Mouse (Mus musculus): ENCODE results near the gene Fem1a. TPM values are rescaled to one million over a fixed set of nuclear protein-coding genes. Genes with fewer than 3 reads are reported as not detected.
A peak's percentile ranks its signal among the peaks of the same experiment; 100 is the strongest.

Fem1a gene
- polyA plus RNA-seq, 1 experiment: 43.6 TPM

GRCm38 (mm10) chr17:56305156-56305555, 48.5 kb downstream of the Fem1a start:
- TF ChIP-seq MYOD1 (IDR thresholded peaks at IDR 0.05; ENCODE audit: control insufficient read depth in 1 of 3, insufficient read length in 2 of 3, low read depth in 2 of 3) (peak in 1 of 3 experiments; percentile 39), CEBPB (IDR thresholded peaks at IDR 0.05; ENCODE audit: insufficient read depth, poor library complexity, severe bottlenecking) (no peak), TCF12 (IDR thresholded peaks at IDR 0.05; ENCODE audit: insufficient read depth, poor library complexity, severe bottlenecking) (no peak), E2F4 (IDR thresholded peaks at IDR 0.05; ENCODE audit: insufficient read depth) (no peak), USF1 (IDR thresholded peaks at IDR 0.05; ENCODE audit: low read depth) (no peak), POLR2AphosphoS2 (IDR thresholded peaks at IDR 0.05; ENCODE audit: insufficient read length, low read depth) (no peak), TCF3 (IDR thresholded peaks at IDR 0.05; ENCODE audit: insufficient read length, low read depth) (no peak), MYOG (IDR thresholded peaks at IDR 0.05; ENCODE audit: control insufficient read depth in 1 of 3, insufficient read depth in 1 of 3, insufficient read length in 2 of 3, low read depth in 2 of 3) (peak in 1 of 3 experiments; percentile 42), REST (IDR thresholded peaks at IDR 0.05; ENCODE audit: insufficient read depth, insufficient read length) (no peak), SRF (IDR thresholded peaks at IDR 0.05; ENCODE audit: control insufficient read depth, insufficient read length, low read depth) (no peak)
- Histone ChIP-seq H3K79me2 (ENCODE audit: control insufficient read depth, insufficient read depth) (peaks cover 35% of the 10 kb centered on the region), H3ac (ENCODE audit: control insufficient read depth, insufficient read length) (no peak overlapping the region), H3K4me3 (peak overlapping the region; percentile 83), H3K27me3 (ENCODE audit: control insufficient read depth, insufficient read depth, insufficient read length) (no peaks in the 10 kb centered on the region), H3K4me2 (ENCODE audit: low read depth) (peak overlapping the region; percentile 91), H3K36me3 (ENCODE audit: control insufficient read depth, insufficient read depth) (peaks cover under 1% of the 10 kb centered on the region)

DNA sequence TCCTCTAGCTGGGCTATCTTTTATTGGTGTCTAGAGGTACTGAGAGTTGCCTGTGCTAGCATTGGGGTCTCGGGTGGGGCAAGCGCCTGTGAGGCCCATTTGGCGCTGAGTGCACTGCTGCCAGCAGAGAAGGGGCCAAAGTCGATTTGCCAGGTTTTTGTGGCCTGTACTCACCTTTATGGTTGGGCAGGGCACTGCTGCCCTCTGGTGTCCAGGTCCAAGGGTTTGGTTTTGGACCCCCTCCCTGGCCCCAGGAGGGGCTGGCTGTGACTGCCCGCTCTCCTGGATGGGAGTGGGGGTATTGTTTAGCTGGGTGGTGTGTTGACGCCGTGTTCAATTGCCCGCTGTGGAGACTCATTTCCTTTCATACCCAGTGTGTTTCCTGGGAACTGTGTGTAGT, 49.2 kb downstream of the Fem1a start:
- no peak overlapping the region for H3ac ChIP-seq (ENCODE audit: control insufficient read depth, insufficient read length)
- peak overlapping the region; percentile 83 for H3K4me3 ChIP-seq
- H3K36me3 ChIP-seq (ENCODE audit: control insufficient read depth, insufficient read depth): peaks cover 5% of the 10 kb centered on the region
- TF ChIP-seq E2F4 (IDR thresholded peaks at IDR 0.05; ENCODE audit: insufficient read depth): no peak
- no peak for TF ChIP-seq MAX (IDR thresholded peaks at IDR 0.05; ENCODE audit: low read depth)
- TF ChIP-seq POLR2A (IDR thresholded peaks at IDR 0.05; ENCODE audit: insufficient read length, low read depth): no peak
- TF ChIP-seq REST (IDR thresholded peaks at IDR 0.05; ENCODE audit: insufficient read depth, insufficient read length): no peak
- TF ChIP-seq MYOD1 (IDR thresholded peaks at IDR 0.05; ENCODE audit: control insufficient read depth in 1 of 3, insufficient read length in 2 of 3, low read depth in 2 of 3): no peak
- no peak for TF ChIP-seq TCF12 (IDR thresholded peaks at IDR 0.05; ENCODE audit: insufficient read depth, poor library complexity, severe bottlenecking)
- no peak for TF ChIP-seq POLR2AphosphoS2 (IDR thresholded peaks at IDR 0.05; ENCODE audit: insufficient read length, low read depth)
- peaks cover 35% of the 10 kb centered on the region for H3K79me2 ChIP-seq (ENCODE audit: control insufficient read depth, insufficient read depth)
- no peaks in the 10 kb centered on the region for H3K27me3 ChIP-seq (ENCODE audit: control insufficient read depth, insufficient read depth, insufficient read length)
- H3K4me2 ChIP-seq (ENCODE audit: low read depth): peak overlapping the region; percentile 91

DNA sequence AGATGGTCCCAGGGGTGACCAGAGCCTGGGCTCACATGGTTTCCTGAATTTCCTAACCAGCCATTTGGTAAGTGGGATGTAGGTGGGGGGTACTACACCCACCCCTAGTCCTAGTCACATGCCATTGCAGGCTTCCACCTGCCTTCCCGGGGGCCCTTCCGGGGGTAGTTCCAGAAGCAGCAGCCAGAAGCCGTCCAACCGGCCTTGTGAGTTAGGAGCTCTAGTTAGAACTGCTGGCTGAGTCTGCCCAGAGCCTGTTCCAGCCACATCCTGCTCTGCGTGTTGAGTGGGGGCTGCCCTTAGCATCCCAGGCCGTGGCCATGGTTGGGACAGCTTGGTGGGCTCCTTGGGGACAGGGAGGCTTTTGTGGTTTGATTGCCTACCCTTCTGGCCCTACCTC, 51.5 kb downstream of the Fem1a start:
- Histone ChIP-seq H3K79me2 (ENCODE audit: control insufficient read depth, insufficient read depth) (peaks cover 35% of the 10 kb centered on the region), H3K27me3 (ENCODE audit: control insufficient read depth, insufficient read depth, insufficient read length) (no peaks in the 10 kb centered on the region), H3K4me3 (no peak overlapping the region), H3K4me2 (ENCODE audit: low read depth) (no peak overlapping the region), H3ac (ENCODE audit: control insufficient read depth, insufficient read length) (no peak overlapping the region), H3K36me3 (ENCODE audit: control insufficient read depth, insufficient read depth) (peaks cover 5% of the 10 kb centered on the region)
- no peak for TF ChIP-seq REST (IDR thresholded peaks at IDR 0.05; ENCODE audit: insufficient read depth, insufficient read length)
- TF ChIP-seq POLR2A (IDR thresholded peaks at IDR 0.05; ENCODE audit: insufficient read length, low read depth): no peak
- TF ChIP-seq TCF3 (IDR thresholded peaks at IDR 0.05; ENCODE audit: insufficient read length, low read depth): no peak
- TF ChIP-seq TCF12 (IDR thresholded peaks at IDR 0.05; ENCODE audit: insufficient read depth, poor library complexity, severe bottlenecking): no peak
- no peak for TF ChIP-seq MYOD1 (IDR thresholded peaks at IDR 0.05; ENCODE audit: control insufficient read depth in 1 of 3, insufficient read length in 2 of 3, low read depth in 2 of 3)
- no peak for TF ChIP-seq SRF (IDR thresholded peaks at IDR 0.05; ENCODE audit: control insufficient read depth, insufficient read length, low read depth)
- no peak for TF ChIP-seq POLR2AphosphoS2 (IDR thresholded peaks at IDR 0.05; ENCODE audit: insufficient read length, low read depth)
- TF ChIP-seq E2F4 (IDR thresholded peaks at IDR 0.05; ENCODE audit: insufficient read depth): no peak
- TF ChIP-seq USF1 (IDR thresholded peaks at IDR 0.05; ENCODE audit: low read depth): no peak
- TF ChIP-seq CEBPB (IDR thresholded peaks at IDR 0.05; ENCODE audit: insufficient read depth, poor library complexity, severe bottlenecking): no peak
- TF ChIP-seq MAX (IDR thresholded peaks at IDR 0.05; ENCODE audit: low read depth): no peak
- TF ChIP-seq MYOG (IDR thresholded peaks at IDR 0.05; ENCODE audit: control insufficient read depth in 1 of 3, insufficient read depth in 1 of 3, insufficient read length in 2 of 3, low read depth in 2 of 3): no peak

- H3K27me3 ChIP-seq (ENCODE audit: control insufficient read depth, insufficient read depth, insufficient read length): no peaks in the 10 kb centered on the region
- peaks cover 33% of the 10 kb centered on the region for H3K79me2 ChIP-seq (ENCODE audit: control insufficient read depth, insufficient read depth)
- no peak overlapping the region for H3K4me2 ChIP-seq (ENCODE audit: low read depth)
- H3ac ChIP-seq (ENCODE audit: control insufficient read depth, insufficient read length): no peak overlapping the region
- TF ChIP-seq TCF3 (IDR thresholded peaks at IDR 0.05; ENCODE audit: insufficient read length, low read depth): no peak
- no peak overlapping the region for H3K4me3 ChIP-seq
- H3K36me3 ChIP-seq (ENCODE audit: control insufficient read depth, insufficient read depth): peaks cover 5% of the 10 kb centered on the region
These were observed 52.8 kb downstream of the Fem1a start for GRCm38 (mm10) chr17:56309191-56309945.

Other genes with a start within 250 kb of the Fem1a start
- 66.9 TPM for gene Sh3gl1, start 220.2 kb upstream of the Fem1a start, polyA plus RNA-seq (2012; fragmentation: generic; extraction: Trizol)
- gene Chaf1a, start 216.4 kb upstream of the Fem1a start, polyA plus RNA-seq (2012; fragmentation: generic; extraction: Trizol): 8.0 TPM
- 54.3 TPM for gene Ubxn6, start 181.8 kb upstream of the Fem1a start, polyA plus RNA-seq (2012; fragmentation: generic; extraction: Trizol)
- gene Hdgfl2, start 177.2 kb upstream of the Fem1a start, polyA plus RNA-seq (2012; fragmentation: generic; extraction: Trizol): 56.4 TPM
- 0.30 TPM for gene Plin4, start 147.0 kb upstream of the Fem1a start, polyA plus RNA-seq (2012; fragmentation: generic; extraction: Trizol)
- gene Plin5, start 139.2 kb upstream of the Fem1a start, polyA plus RNA-seq (2012; fragmentation: generic; extraction: Trizol): 0.06 TPM
- 0.04 TPM for gene Lrg1, start 134.8 kb upstream of the Fem1a start, polyA plus RNA-seq (2012; fragmentation: generic; extraction: Trizol)
- gene Sema6b, start 116.5 kb upstream of the Fem1a start, polyA plus RNA-seq (2012; fragmentation: generic; extraction: Trizol): 1.4 TPM
- gene Tnfaip8l1, start 94.3 kb upstream of the Fem1a start, polyA plus RNA-seq (2012; fragmentation: generic; extraction: Trizol): 2.3 TPM
- gene Mydgf, start 72.9 kb upstream of the Fem1a start, polyA plus RNA-seq (2012; fragmentation: generic; extraction: Trizol): 73.9 TPM
- gene Dpp9, start 37.9 kb upstream of the Fem1a start, polyA plus RNA-seq (2012; fragmentation: generic; extraction: Trizol): 37.1 TPM
- 9.1 TPM for gene Ticam1, start 20.0 kb downstream of the Fem1a start, polyA plus RNA-seq (2012; fragmentation: generic; extraction: Trizol)
- 44.8 TPM for gene Plin3, start 36.1 kb downstream of the Fem1a start, polyA plus RNA-seq (2012; fragmentation: generic; extraction: Trizol)
- not detected for gene Arrdc5, start 43.5 kb downstream of the Fem1a start, polyA plus RNA-seq (2012; fragmentation: generic; extraction: Trizol)
- 18.4 TPM for gene Uhrf1, start 46.5 kb downstream of the Fem1a start, polyA plus RNA-seq (2012; fragmentation: generic; extraction: Trizol)
- gene Kdm4b, start 69.3 kb downstream of the Fem1a start, polyA plus RNA-seq (2012; fragmentation: generic; extraction: Trizol): 31.3 TPM
- gene Ptprs, start 219.7 kb downstream of the Fem1a start, polyA plus RNA-seq (2012; fragmentation: generic; extraction: Trizol): 116 TPM